7 mouse cellular contexts compared by ENCODE assay signal in the genomic region with DNA sequence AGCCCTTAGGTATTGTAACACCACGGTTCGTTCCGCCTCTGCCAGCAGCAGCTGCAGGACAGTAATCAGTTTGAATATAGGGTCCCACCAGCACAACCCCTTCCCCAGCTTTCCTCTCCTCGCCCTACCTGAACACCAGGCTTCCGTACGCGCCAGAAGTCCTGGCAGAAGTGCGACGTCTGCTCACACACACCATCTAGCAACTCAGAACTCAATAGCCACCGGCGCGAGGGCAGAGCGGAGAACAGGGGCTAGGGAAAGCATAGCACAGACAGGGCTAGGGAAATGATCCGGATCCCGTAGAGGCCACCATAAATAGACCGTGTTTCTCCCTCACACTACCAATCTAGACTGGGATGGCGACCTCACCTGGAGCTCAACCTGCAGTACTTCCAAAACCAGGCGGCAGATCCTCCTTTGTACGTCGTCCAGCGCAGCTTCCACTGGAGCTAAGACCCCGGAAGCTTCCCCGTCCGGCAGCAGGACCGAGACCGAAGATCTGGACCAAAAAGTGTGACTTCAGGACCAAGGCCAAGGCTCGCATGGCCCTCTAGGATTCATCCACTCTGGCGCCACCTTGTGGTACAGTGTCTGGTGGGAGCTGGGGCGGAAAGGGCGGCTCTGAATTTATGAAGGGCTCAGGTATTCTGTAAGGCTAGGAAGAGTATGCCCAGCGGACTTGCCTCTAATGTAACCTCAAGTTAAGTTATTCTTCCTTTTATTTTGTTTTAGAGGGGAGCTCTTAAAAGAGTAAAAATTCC. TPM values are rescaled to one million over a fixed set of nuclear protein-coding genes. Genes with fewer than 3 reads are reported as not detected.
DNase-seq lines count a peak whose midpoint lies in the region; ATAC-seq and TF ChIP-seq lines count a peak whose summit lies in the region.

No protein-coding gene starts in this region.

- peaks cover 32% of the 10 kb centered on the region for H3K4me1 ChIP-seq in limb, embryonic 10.5 days
- H3K4me1 ChIP-seq in midbrain, embryonic 12.5 days, result peaks cover 42% of the 10 kb centered on the region
- peaks cover 12% of the 10 kb centered on the region for H3K4me1 ChIP-seq in small intestine, adult 2 months (ENCODE audit: control insufficient read depth, insufficient read depth, insufficient read length, low read length)

- no peak overlapping the region for H3K27ac ChIP-seq in limb, embryonic 10.5 days
- H3K27ac ChIP-seq in midbrain, embryonic 12.5 days (replicated peaks), result no peak overlapping the region
- no peak overlapping the region for H3K27ac ChIP-seq in small intestine, adult 2 months (ENCODE audit: insufficient read depth, low read depth, low read length)

- peak; percentile 96; the same call in 1 of the 2 replicates for TF ChIP-seq CTCF in small intestine, adult 2 months (IDR thresholded peaks at IDR 0.05; ENCODE audit: extremely low read depth, insufficient read length, insufficient replicate concordance, low read depth, low read length)

- H3K9ac ChIP-seq in midbrain, embryonic 12.5 days (replicated peaks), result peak overlapping the region; percentile 37; the same call in 1 of the 2 replicates

- peak; percentile 31; the same call in 1 of the 2 replicates for TF ChIP-seq POLR2A in small intestine, adult 2 months (IDR thresholded peaks at IDR 0.05; ENCODE audit: low read depth, low read length)

- H3K4me3 ChIP-seq in limb, embryonic 10.5 days, result peak overlapping the region; percentile 63
- peak overlapping the region; percentile 55 for H3K4me3 ChIP-seq in midbrain, embryonic 12.5 days
- H3K4me3 ChIP-seq in small intestine, adult 2 months (ENCODE audit: low read depth, low read length), result peak overlapping the region; percentile 75; the same call in 1 of the 2 replicates

- H3K4me2 ChIP-seq in midbrain, embryonic 12.5 days (replicated peaks), result peak overlapping the region; percentile 80

- ATAC-seq in activated CD4-positive, CD25-positive, alpha-beta regulatory T cell, adult 4 months, result peak; percentile 30
- peak; percentile 22 for ATAC-seq in inflammation-experienced regulatory T-cells, adult 6 months
- no peak for ATAC-seq in midbrain, embryonic 12.5 days (ENCODE audit: low FRiP score, low read depth)

- H3K9me3 ChIP-seq in limb, embryonic 10.5 days (replicated peaks), result no peaks in the 10 kb centered on the region
- no peaks in the 10 kb centered on the region for H3K9me3 ChIP-seq in midbrain, embryonic 12.5 days

- peak; percentile 91 to 92 for DNase-seq in cerebellum, postnatal 36 days
- peak; percentile 63 for DNase-seq in gastrocnemius, postnatal 25 days
- DNase-seq in limb, embryonic 10.5 days (ENCODE audit: low spot score), result peak; percentile 95

- 0 out of 2 replicates have a peak, but pooled peaks cover under 1% of the 10 kb centered on the region for H3K36me3 ChIP-seq in limb, embryonic 10.5 days
- H3K36me3 ChIP-seq in midbrain, embryonic 12.5 days, result no peaks in the 10 kb centered on the region
- no peaks in the 10 kb centered on the region for H3K36me3 ChIP-seq in small intestine, adult 2 months (ENCODE audit: control insufficient read depth, insufficient read depth, low read length)

- peaks cover 54% of the 10 kb centered on the region for H3K27me3 ChIP-seq in limb, embryonic 10.5 days (ENCODE audit: low read depth, poor library complexity, severe bottlenecking)
- peaks cover 32% of the 10 kb centered on the region for H3K27me3 ChIP-seq in midbrain, embryonic 12.5 days
- H3K27me3 ChIP-seq in small intestine, adult 2 months (ENCODE audit: control insufficient read depth, insufficient read depth, low read length), result no peaks in the 10 kb centered on the region; the same call in 1 of the 2 replicates

- WGBS in limb, embryonic 10.5 days, result 6% methylated on average over 31 of the region's 31 CpGs
- 6% methylated on average over 31 of the region's 31 CpGs for WGBS in midbrain, embryonic 12.5 days
- 9% methylated on average over 31 of the region's 31 CpGs for WGBS in small intestine, adult 2 months

RNA-seq across cellular contexts. Expression of a gene that starts 1.1 kb away (rescaled TPM):
- polyA plus RNA-seq in activated CD4-positive, CD25-positive, alpha-beta regulatory T cell, adult 4 months (2017; shearing (Covaris generic)), result 1 to 10 TPM in 1 of 2 experiments, under 1 TPM in 1; 0.79 to 1.1 TPM
- under 1 TPM; 0.64 to 0.84 TPM for total RNA-seq in gastrocnemius, postnatal 25 days (2021)
- 1 to 10 TPM; 1.2 to 2.5 (median 2.1) TPM for polyA plus RNA-seq in inflammation-experienced regulatory T-cells, adult 6 months (2017; shearing (Covaris generic))
- 13.9 and 19.2 TPM in 2 replicates for polyA plus RNA-seq in limb, embryonic 10.5 days (2016; fragmentation: Nextera tagmentation; extraction: Ambion mirVana)
- 54.8 and 59.8 TPM in 2 replicates for polyA plus RNA-seq in midbrain, embryonic 12.5 days (2016; fragmentation: Nextera tagmentation; extraction: Ambion mirVana)
- 1.6 and 2.6 TPM in 2 replicates for polyA plus RNA-seq in small intestine, adult 2 months (2012; rRNA removed)

RNA-seq across cellular contexts. Expression of a gene that starts 5.2 kb away (rescaled TPM):
- 1 to 10 TPM in 1 of 2 experiments, under 1 TPM in 1; 0.54 to 2.0 TPM for polyA plus RNA-seq in activated CD4-positive, CD25-positive, alpha-beta regulatory T cell, adult 4 months (2017; shearing (Covaris generic))
- total RNA-seq in gastrocnemius, postnatal 25 days (2021), result 1 to 10 TPM; 1.4 to 2.5 TPM
- under 1 TPM in 2 of 3 experiments, not detected in 1; 0.38 to 0.60 TPM for polyA plus RNA-seq in inflammation-experienced regulatory T-cells, adult 6 months (2017; shearing (Covaris generic))
- polyA plus RNA-seq in limb, embryonic 10.5 days (2016; fragmentation: Nextera tagmentation; extraction: Ambion mirVana), result 11.5 and 15.1 TPM in 2 replicates
- polyA plus RNA-seq in midbrain, embryonic 12.5 days (2016; fragmentation: Nextera tagmentation; extraction: Ambion mirVana), result 12.0 and 12.8 TPM in 2 replicates
- 2.1 and 3.1 TPM in 2 replicates for polyA plus RNA-seq in small intestine, adult 2 months (2012; rRNA removed)

RNA-seq across cellular contexts. Expression of a gene that starts 6.7 kb away (rescaled TPM):
- polyA plus RNA-seq in activated CD4-positive, CD25-positive, alpha-beta regulatory T cell, adult 4 months (2017; shearing (Covaris generic)), result 10 to 100 TPM; 49.1 to 64.7 TPM
- 10 to 100 TPM; 21.8 to 24.5 TPM for total RNA-seq in gastrocnemius, postnatal 25 days (2021)
- polyA plus RNA-seq in inflammation-experienced regulatory T-cells, adult 6 months (2017; shearing (Covaris generic)), result 10 to 100 TPM; 54.2 to 61.3 (median 55.9) TPM
- polyA plus RNA-seq in limb, embryonic 10.5 days (2016; fragmentation: Nextera tagmentation; extraction: Ambion mirVana), result 144 and 160 TPM in 2 replicates
- 76.6 and 76.8 TPM in 2 replicates for polyA plus RNA-seq in midbrain, embryonic 12.5 days (2016; fragmentation: Nextera tagmentation; extraction: Ambion mirVana)
- polyA plus RNA-seq in small intestine, adult 2 months (2012; rRNA removed), result 81.4 and 152 TPM in 2 replicates

RNA-seq across cellular contexts. Expression of a gene that starts 14.7 kb away (rescaled TPM):
- 1 to 10 TPM; 6.6 to 7.4 TPM for polyA plus RNA-seq in activated CD4-positive, CD25-positive, alpha-beta regulatory T cell, adult 4 months (2017; shearing (Covaris generic))
- total RNA-seq in gastrocnemius, postnatal 25 days (2021), result under 1 TPM; 0.49 to 0.99 TPM
- 10 to 100 TPM in 1 of 3 experiments, 1 to 10 TPM in 2; 3.9 to 11.8 (median 9.5) TPM for polyA plus RNA-seq in inflammation-experienced regulatory T-cells, adult 6 months (2017; shearing (Covaris generic))
- 1.9 and 2.7 TPM in 2 replicates for polyA plus RNA-seq in limb, embryonic 10.5 days (2016; fragmentation: Nextera tagmentation; extraction: Ambion mirVana)
- 1.7 and 2.4 TPM in 2 replicates for polyA plus RNA-seq in midbrain, embryonic 12.5 days (2016; fragmentation: Nextera tagmentation; extraction: Ambion mirVana)
- 39.6 and 107 TPM in 2 replicates for polyA plus RNA-seq in small intestine, adult 2 months (2012; rRNA removed)

RNA-seq across cellular contexts. Expression of a gene that starts 14.8 kb away (rescaled TPM):
- not detected for polyA plus RNA-seq in activated CD4-positive, CD25-positive, alpha-beta regulatory T cell, adult 4 months (2017; shearing (Covaris generic))
- total RNA-seq in gastrocnemius, postnatal 25 days (2021), result 10 to 100 TPM; 22.3 to 23.3 TPM
- under 1 TPM in 1 of 3 experiments, not detected in 2; 0.26 TPM for polyA plus RNA-seq in inflammation-experienced regulatory T-cells, adult 6 months (2017; shearing (Covaris generic))
- 0.40 and 0.45 TPM in 2 replicates for polyA plus RNA-seq in limb, embryonic 10.5 days (2016; fragmentation: Nextera tagmentation; extraction: Ambion mirVana)
- 3.3 and 3.9 TPM in 2 replicates for polyA plus RNA-seq in midbrain, embryonic 12.5 days (2016; fragmentation: Nextera tagmentation; extraction: Ambion mirVana)
- polyA plus RNA-seq in small intestine, adult 2 months (2012; rRNA removed), result 0.52 and 1.1 TPM in 2 replicates
